In the genomic region with DNA sequence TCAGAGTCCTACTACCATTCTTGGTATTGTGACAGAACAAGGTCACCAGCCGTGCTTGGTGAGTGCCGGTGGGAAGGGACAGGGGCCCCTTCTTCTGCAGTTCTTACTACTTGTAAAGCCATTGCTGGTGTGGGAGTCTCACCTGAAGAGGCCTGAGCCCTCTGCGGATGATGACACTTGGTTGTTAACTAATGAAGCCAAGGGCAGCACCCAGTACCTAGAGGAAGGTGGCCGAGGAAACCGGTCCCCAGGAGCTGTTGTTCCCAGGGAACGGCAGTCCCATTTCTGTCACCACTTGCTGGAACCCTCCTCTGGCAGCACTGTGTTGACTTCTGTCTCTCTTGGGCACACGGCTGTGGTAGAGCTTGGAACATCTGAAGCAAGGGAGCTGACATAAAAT, we compare ENCODE assay signal across 19 mouse cellular contexts.
DNase-seq lines count a peak whose midpoint lies in the region; ATAC-seq and TF ChIP-seq lines count a peak whose summit lies in the region.
"Had no signal": no experiment of that assay in that cellular context is flagged by ENCODE, and none has a peak within 500 bp of the region (broad histone marks: within the 10 kb centered on the region; RNA-seq: fewer than 3 reads in every experiment).

No protein-coding gene starts in this region.

- no peak overlapping the region for H3K27ac ChIP-seq in forebrain, postnatal 0 days (ENCODE audit: low read depth, low read length)
- H3K27ac ChIP-seq in forebrain, embryonic 10.5 days = no peak overlapping the region
- H3K27ac ChIP-seq in layer of hippocampus, adult 2 months = peak overlapping the region; percentile 12; the same call in 1 of the 2 replicates
- H3K27ac ChIP-seq: embryonic facial prominence, embryonic 13.5 days; embryonic facial prominence, embryonic 15.5 days; forebrain, embryonic 12.5 days had no signal

- H3K27me3 ChIP-seq in forebrain, postnatal 0 days (ENCODE audit: insufficient read depth, low read length) = no peaks in the 10 kb centered on the region
- H3K27me3 ChIP-seq in forebrain, embryonic 10.5 days (ENCODE audit: poor library complexity, severe bottlenecking) = no peaks in the 10 kb centered on the region
- H3K27me3 ChIP-seq: embryonic facial prominence, embryonic 13.5 days; embryonic facial prominence, embryonic 15.5 days; forebrain, embryonic 12.5 days had no signal

- H3K36me3 ChIP-seq in forebrain, postnatal 0 days (ENCODE audit: insufficient read depth) = no peaks in the 10 kb centered on the region
- H3K36me3 ChIP-seq in forebrain, embryonic 10.5 days (replicated peaks) = no peaks in the 10 kb centered on the region
- H3K36me3 ChIP-seq: embryonic facial prominence, embryonic 13.5 days; embryonic facial prominence, embryonic 15.5 days; forebrain, embryonic 12.5 days had no signal

- peak; percentile 53 for ATAC-seq in forebrain, postnatal 0 days
- ATAC-seq: forebrain, embryonic 14.5 days had no signal

- no peak overlapping the region for H3K9ac ChIP-seq in forebrain, postnatal 0 days
- H3K9ac ChIP-seq: embryonic facial prominence, embryonic 13.5 days; embryonic facial prominence, embryonic 15.5 days; forebrain, embryonic 12.5 days had no signal

- H3K4me2 ChIP-seq in forebrain, postnatal 0 days (ENCODE audit: low read depth) = no peak overlapping the region
- H3K4me2 ChIP-seq: embryonic facial prominence, embryonic 13.5 days; embryonic facial prominence, embryonic 15.5 days; forebrain, embryonic 12.5 days had no signal

- H3K4me1 ChIP-seq in forebrain, postnatal 0 days (ENCODE audit: insufficient read depth) = no peaks in the 10 kb centered on the region
- peaks cover 8% of the 10 kb centered on the region; the same call in 1 of the 2 replicates for H3K4me1 ChIP-seq in forebrain, embryonic 10.5 days
- H3K4me1 ChIP-seq: embryonic facial prominence, embryonic 15.5 days had no signal

- whole genome bisulfite sequencing in forebrain, postnatal 0 days = 76% methylated on average over 7 of the region's 7 CpGs
- 91% methylated on average over 7 of the region's 7 CpGs for WGBS in forebrain, embryonic 10.5 days

- no peak overlapping the region for H3K4me3 ChIP-seq in forebrain, postnatal 0 days (ENCODE audit: low read depth, low read length)
- H3K4me3 ChIP-seq in forebrain, embryonic 10.5 days = no peak overlapping the region
- H3K4me3 ChIP-seq in layer of hippocampus, adult 2 months = no peak overlapping the region
- H3K4me3 ChIP-seq: embryonic facial prominence, embryonic 13.5 days; embryonic facial prominence, embryonic 15.5 days; erythroblast, embryonic 14.5 days; forebrain, embryonic 12.5 days had no signal

- DNase-seq in forebrain, postnatal 0 days = no peak
- DNase-seq in forebrain, embryonic 10.5 days (ENCODE audit: extremely low spot score, low spot score) = no peak
- no peak for DNase-seq in layer of hippocampus, adult 2 months (ENCODE audit: low spot score in 2 of 2)
- no peak for DNase-seq in layer of hippocampus, postnatal 14 days (ENCODE audit: low spot score in 2 of 2)
- DNase-seq: adrenal gland, adult 2 months; adrenal gland, postnatal 10 days; adrenal gland, postnatal 25 days; cerebellum, adult 11 months; cerebellum, adult 18-20 months; cerebellum, adult 8-10 months; cerebellum, adult 9-11 months; cerebellum, postnatal 14 days; cerebellum, postnatal 36 days; embryo, embryonic 11 days had no signal

- H3K9me3 ChIP-seq in forebrain, postnatal 0 days (ENCODE audit: low read length) = no peaks in the 10 kb centered on the region
- no peaks in the 10 kb centered on the region for H3K9me3 ChIP-seq in forebrain, embryonic 10.5 days
- H3K9me3 ChIP-seq: embryonic facial prominence, embryonic 13.5 days; embryonic facial prominence, embryonic 15.5 days; forebrain, embryonic 12.5 days had no signal

- TF ChIP-seq CTCF in forebrain, postnatal 0 days (IDR thresholded peaks at IDR 0.05; ENCODE audit: low read depth) = no peak
- no peak for TF ChIP-seq CTCF in layer of hippocampus, adult 2 months (conservative IDR thresholded peaks at IDR 0.05)
